Mouse (Mus musculus): ENCODE measurements around the gene Akap14. TPM values are rescaled to one million over a fixed set of nuclear protein-coding genes. Genes with fewer than 3 reads are reported as not detected.

Gene Akap14
- total and polyA plus RNA-seq, 3 experiments: 0.17 TPM; not detected in 2

DNA sequence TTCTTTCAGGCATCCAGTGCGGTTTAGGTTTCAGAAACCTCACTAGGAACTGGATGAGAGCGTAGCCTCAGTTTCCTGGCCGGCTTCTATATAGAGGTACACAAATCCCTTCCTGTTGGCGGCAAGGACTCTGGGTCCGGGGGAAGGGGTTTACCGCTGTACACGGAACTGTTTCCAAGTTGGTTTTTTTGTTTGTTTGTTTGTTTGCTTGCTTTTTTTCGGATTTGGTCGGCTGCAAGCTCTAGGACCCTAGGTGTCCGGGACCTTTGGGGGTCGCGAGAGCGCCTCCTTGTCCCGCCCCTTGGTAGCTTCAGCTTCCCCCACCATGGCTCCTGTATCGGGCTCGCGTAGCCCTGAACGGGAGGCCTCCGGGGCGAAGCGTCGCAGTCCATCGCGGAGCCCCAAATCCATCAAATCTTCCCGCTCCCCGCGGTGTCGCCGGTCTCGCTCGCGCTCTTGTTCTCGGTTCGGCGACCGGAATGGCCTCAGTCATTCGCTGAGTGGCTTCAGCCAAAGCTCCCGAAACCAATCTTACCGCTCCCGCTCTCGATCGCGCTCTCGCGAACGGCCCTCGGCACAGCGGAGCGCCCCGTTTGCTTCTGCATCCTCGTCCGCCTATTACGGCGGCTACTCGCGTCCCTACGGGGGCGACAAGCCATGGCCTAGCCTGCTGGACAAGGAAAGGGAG, 41.8 kb downstream of the Akap14 start, which contains the start of gene Nkap (continued):
- TF ChIP-seq TCF12 (IDR thresholded peaks at IDR 0.05; ENCODE audit: low read depth, low read length) (peak; percentile 72), E2F4 (IDR thresholded peaks at IDR 0.05; ENCODE audit: insufficient replicate concordance, low read depth, low read length) (peak; percentile 82; the same call in 1 of the 2 replicates), USF1 (IDR thresholded peaks at IDR 0.05; ENCODE audit: low read depth, low read length) (no peak), GABPA (IDR thresholded peaks at IDR 0.05; ENCODE audit: insufficient replicate concordance, low read depth, low read length) (no peak), RAD21 (IDR thresholded peaks at IDR 0.05; ENCODE audit: low read depth, low read length) (no peak), NRF1 (IDR thresholded peaks at IDR 0.05; ENCODE audit: low read depth, low read length) (0 out of 2 replicates have a peak, but pooled peaks have one; percentile 29), POLR2AphosphoS2 (IDR thresholded peaks at IDR 0.05; ENCODE audit: low read depth, low read length) (no peak), UBTF (IDR thresholded peaks at IDR 0.05; ENCODE audit: low read depth, low read length) (no peak; the same call in 1 of the 2 replicates), EP300 (IDR thresholded peaks at IDR 0.05; ENCODE audit: low read length) (no peak), HCFC1 (IDR thresholded peaks at IDR 0.05; ENCODE audit: low read depth, low read length) (peak; percentile 89), ETS1 (conservative IDR thresholded peaks at IDR 0.05; ENCODE audit: low read depth, low read length) (no peak), MYC (IDR thresholded peaks at IDR 0.05; ENCODE audit: low read depth, low read length) (0 out of 2 replicates have a peak, but pooled peaks have one; percentile 16), CTCF (conservative IDR thresholded peaks at IDR 0.05 in 1 of 2, IDR thresholded peaks at IDR 0.05 in 1 of 2; ENCODE audit: low read depth in 2 of 2, low read length in 2 of 2) (no peak)

DNA sequence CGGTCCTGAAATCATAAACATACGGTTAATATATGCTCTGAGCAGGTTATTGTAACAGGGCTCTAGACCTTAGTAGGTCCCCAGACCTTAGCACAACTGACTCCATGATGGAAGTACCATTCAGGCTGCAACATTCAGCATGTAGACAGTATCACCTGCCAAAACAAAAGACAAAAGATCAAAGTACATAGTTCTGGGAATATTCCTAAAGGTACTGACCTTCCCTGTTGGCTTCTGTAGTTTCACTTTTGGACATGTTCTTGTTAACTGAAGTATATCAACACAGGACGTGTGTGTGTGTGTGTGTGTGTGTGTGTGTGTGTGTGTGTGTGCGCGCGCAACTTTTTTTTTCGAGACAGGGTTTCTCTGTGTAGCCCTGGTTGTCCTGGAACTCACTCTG, 43.1 kb downstream of the Akap14 start:
- no peak overlapping the region for H3K27ac ChIP-seq (ENCODE audit: insufficient read depth, low read depth)
- peaks cover 0 to 2% of the 10 kb centered on the region in 2 experiments; a peak in 1 of 4 replicates for H3K4me1 ChIP-seq (ENCODE audit: control insufficient read depth in 1 of 2, insufficient read depth in 2 of 2)
- in situ Hi-C loops (cut with MboI; ENCODE audit: low pct_ligation_motif_present, low pct_unique_long_range_greater_than_20kb, low sequenced_read_pairs) (no loop called here), dilution Hi-C loops (cut with MboI; ENCODE audit: extremely low pct_ligation_motif_present, extremely low pct_unique_long_range_greater_than_20kb, low sequenced_read_pairs) (no loop called here)
- peaks cover 3% of the 10 kb centered on the region for H3K9me3 ChIP-seq (replicated peaks; ENCODE audit: low read length)
- no peaks in the 10 kb centered on the region for H3K27me3 ChIP-seq (replicated peaks)
- H3K9ac ChIP-seq (ENCODE audit: insufficient read depth, low read depth): no peak overlapping the region
- H3K79me2 ChIP-seq (replicated peaks; ENCODE audit: control insufficient read depth, extremely low read depth, insufficient read depth, poor library complexity, severe bottlenecking): peaks cover 24% of the 10 kb centered on the region
- no peak overlapping the region for H3K4me3 ChIP-seq (replicated peaks in 1 of 3; ENCODE audit: low read depth in 2 of 3, low read length in 2 of 3, poor library complexity in 1 of 3)
- no peak for DNase-seq (ENCODE audit: extremely low read depth)
- H3K4me2 ChIP-seq (ENCODE audit: insufficient read depth, low read depth, poor library complexity, severe bottlenecking): no peak overlapping the region
- no peaks in the 10 kb centered on the region for H3K36me3 ChIP-seq (replicated peaks in 1 of 2; ENCODE audit: control insufficient read depth in 1 of 2, insufficient read depth in 1 of 2, low read length in 1 of 2)
- TF ChIP-seq MAX (IDR thresholded peaks at IDR 0.05; ENCODE audit: low read length) (no peak), E2F4 (IDR thresholded peaks at IDR 0.05; ENCODE audit: insufficient replicate concordance, low read depth, low read length) (no peak), ZKSCAN1 (IDR thresholded peaks at IDR 0.05; ENCODE audit: borderline replicate concordance, low read depth, low read length) (no peak), UBTF (IDR thresholded peaks at IDR 0.05; ENCODE audit: low read depth, low read length) (no peak), TBP (conservative IDR thresholded peaks at IDR 0.05; ENCODE audit: low read depth, low read length) (no peak)

- dilution Hi-C loops (cut with MboI; ENCODE audit: extremely low pct_ligation_motif_present, extremely low pct_unique_long_range_greater_than_20kb, low sequenced_read_pairs): no loop called here
These were observed 48.4 kb downstream of the Akap14 start for GRCm38 (mm10) chrX:37120212-37120611.

More at GRCm38 (mm10) chrX:37120212-37120611, 48.4 kb downstream of the Akap14 start:
- in situ Hi-C loops (cut with MboI; ENCODE audit: low pct_ligation_motif_present, low pct_unique_long_range_greater_than_20kb, low sequenced_read_pairs): no loop called here
- TF ChIP-seq MAFK (IDR thresholded peaks at IDR 0.05; ENCODE audit: insufficient replicate concordance, low read length): no peak
- 0 out of 2 replicates have a peak, but pooled peaks have one; percentile 40 for TF ChIP-seq BHLHE40 (IDR thresholded peaks at IDR 0.05; ENCODE audit: low read depth, low read length)
- TF ChIP-seq IRF4 (IDR thresholded peaks at IDR 0.05; ENCODE audit: low read depth, low read length): no peak; the same call in 1 of the 2 replicates
- TF ChIP-seq ELF1 (IDR thresholded peaks at IDR 0.05; ENCODE audit: low read depth, low read length): peak; percentile 35; the same call in 1 of the 2 replicates
- TF ChIP-seq ZNF384 (IDR thresholded peaks at IDR 0.05; ENCODE audit: low read depth, low read length): peak; percentile 34; the same call in 1 of the 2 replicates
- TF ChIP-seq ETS1 (conservative IDR thresholded peaks at IDR 0.05; ENCODE audit: low read depth, low read length): 0 out of 2 replicates have a peak, but pooled peaks have one; percentile 9
- Histone ChIP-seq H3K4me3 (replicated peaks in 1 of 3; ENCODE audit: low read depth in 2 of 3, low read length in 2 of 3, poor library complexity in 1 of 3) (no peak overlapping the region), H3K27ac (ENCODE audit: insufficient read depth, low read depth) (peak overlapping the region; percentile 77), H3K79me2 (replicated peaks; ENCODE audit: control insufficient read depth, extremely low read depth, insufficient read depth, poor library complexity, severe bottlenecking) (no peaks in the 10 kb centered on the region), H3K9me3 (replicated peaks; ENCODE audit: low read length) (peaks cover 3% of the 10 kb centered on the region), H3K36me3 (replicated peaks in 1 of 2; ENCODE audit: control insufficient read depth in 1 of 2, insufficient read depth in 1 of 2, low read length in 1 of 2) (no peaks in the 10 kb centered on the region), H3K9ac (ENCODE audit: insufficient read depth, low read depth) (no peak overlapping the region), H3K4me2 (ENCODE audit: insufficient read depth, low read depth, poor library complexity, severe bottlenecking) (no peak overlapping the region; the same call in 1 of the 2 replicates), H3K4me1 (ENCODE audit: control insufficient read depth in 1 of 2, insufficient read depth in 2 of 2) (peaks cover 16 to 18% of the 10 kb centered on the region in 2 experiments), H3K27me3 (replicated peaks) (no peaks in the 10 kb centered on the region)
- DNase-seq (ENCODE audit: extremely low read depth): no peak

All from CH12.LX (cell line).